In the genomic region with DNA sequence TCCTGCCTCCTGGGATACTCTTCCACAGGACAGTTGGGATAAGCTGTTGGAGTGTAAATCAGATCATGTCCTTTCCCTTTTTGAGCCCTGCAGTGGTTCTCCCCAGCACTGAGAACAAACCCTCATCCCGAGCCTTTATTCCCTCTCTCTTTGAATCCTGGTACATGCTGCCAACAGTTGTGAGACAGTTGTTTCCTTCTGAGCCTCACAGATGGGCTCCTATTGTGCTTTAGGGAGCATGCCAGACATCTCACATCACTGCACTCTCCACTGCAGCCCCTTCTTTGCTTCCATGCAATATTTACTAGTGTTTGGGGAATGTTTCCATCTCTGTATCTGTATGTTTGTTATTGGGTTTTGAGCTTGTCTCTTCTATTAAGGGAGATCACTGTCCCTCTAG, we compare ENCODE assay signal across 23 mouse cellular contexts. TPM values are rescaled to one million over a fixed set of nuclear protein-coding genes. Genes with fewer than 3 reads are reported as not detected.
"Had no signal": no experiment of that assay in that cellular context is flagged by ENCODE, and none has a peak within 500 bp of the region (broad histone marks: within the 10 kb centered on the region; RNA-seq: fewer than 3 reads in every experiment).

No protein-coding gene starts in this region.

- H3K4me1 ChIP-seq: limb, embryonic 13.5 days; stomach, embryonic 15.5 days had no signal

- H3K27ac ChIP-seq: limb, embryonic 13.5 days; liver, embryonic 14.5 days; midbrain, embryonic 10.5 days; neural tube, embryonic 12.5 days; stomach, embryonic 15.5 days had no signal

- H3K36me3 ChIP-seq: limb, embryonic 13.5 days; midbrain, embryonic 10.5 days; neural tube, embryonic 12.5 days; stomach, embryonic 15.5 days had no signal

- H3K9me3 ChIP-seq: limb, embryonic 13.5 days; midbrain, embryonic 10.5 days; neural tube, embryonic 12.5 days; stomach, embryonic 15.5 days had no signal

- H3K4me2 ChIP-seq: limb, embryonic 13.5 days; neural tube, embryonic 12.5 days; stomach, embryonic 15.5 days had no signal

- H3K9ac ChIP-seq: limb, embryonic 13.5 days; liver, embryonic 14.5 days; neural tube, embryonic 12.5 days; stomach, embryonic 15.5 days had no signal

- H3K4me3 ChIP-seq: limb, embryonic 13.5 days; midbrain, embryonic 10.5 days; myocyte; neural tube, embryonic 12.5 days; stomach, embryonic 15.5 days had no signal

- H3K27me3 ChIP-seq: limb, embryonic 13.5 days; neural tube, embryonic 12.5 days; stomach, embryonic 15.5 days had no signal

- DNase-seq: kidney, adult 18-20 months; kidney, postnatal 14 days; left cerebral cortex, postnatal 4 days; lung, adult 18-20 months; right cerebral cortex, postnatal 14 days; thymus, adult 2 months; thymus, postnatal 25 days had no signal

RNA-seq across cellular contexts. Expression of gene 4930469K13Rik, which starts 6.6 kb away (rescaled TPM):
- total RNA-seq: layer of hippocampus, adult 8-10 months; layer of hippocampus, postnatal 14 days; left cerebral cortex, adult 18-20 months; left cerebral cortex, postnatal 10 days; left cerebral cortex, postnatal 4 days; liver, adult 2 months had no signal
- polyA plus RNA-seq: kidney, embryonic 14.5 days; large intestine, adult 2 months; liver, adult 2 months; liver, embryonic 14.5 days; lung, embryonic 16.5 days; midbrain, embryonic 10.5 days; myocyte; spleen, adult 2 months; urinary bladder, adult 2 months had no signal
